ENCODE assay signal across 8 mouse cellular contexts in the genomic region with DNA sequence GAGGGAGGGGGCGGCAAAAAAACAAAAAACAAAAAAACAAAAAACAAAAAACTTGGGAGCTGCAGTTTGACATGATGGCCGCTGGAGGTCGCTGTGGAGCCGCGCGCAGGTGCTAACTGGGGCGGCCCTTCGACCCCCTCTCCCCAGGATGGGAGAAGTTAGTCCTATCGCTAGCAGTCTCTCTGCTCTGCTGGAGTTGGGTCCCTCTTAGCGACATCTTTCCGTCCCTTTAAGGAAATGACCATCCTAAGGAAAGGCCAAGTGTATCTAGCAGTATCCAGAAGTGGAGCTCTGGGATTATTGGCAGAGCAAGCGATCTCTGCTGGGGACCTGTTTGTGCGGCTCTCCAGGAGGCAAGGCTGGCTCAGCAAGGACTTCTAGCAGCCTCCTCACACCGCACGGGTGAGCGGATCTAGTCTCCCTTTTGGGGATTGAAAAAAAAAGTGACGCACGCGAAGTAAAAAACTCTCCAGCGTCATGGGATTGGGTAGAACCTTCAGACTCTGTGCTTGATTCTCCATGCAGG. TPM values are rescaled to one million over a fixed set of nuclear protein-coding genes. Genes with fewer than 3 reads are reported as not detected.
DNase-seq lines count a peak whose midpoint lies in the region; ATAC-seq and TF ChIP-seq lines count a peak whose summit lies in the region.

No protein-coding gene starts in this region.

- H3K9me3 ChIP-seq in heart, embryonic 13.5 days: no peaks in the 10 kb centered on the region
- H3K9me3 ChIP-seq in kidney, embryonic 16.5 days (ENCODE audit: low read length): no peaks in the 10 kb centered on the region

- TF ChIP-seq CTCF in spleen, adult 2 months (IDR thresholded peaks at IDR 0.05; ENCODE audit: extremely low read depth, insufficient read depth, insufficient read length, insufficient replicate concordance): peak; percentile 86

- 0 out of 2 replicates have a peak, but pooled peaks have one; percentile 58 for ATAC-seq in heart, embryonic 13.5 days (ENCODE audit: extremely low read depth, insufficient number of reproducible peaks, low FRiP score, low TSS enrichment)
- peak; percentile 83 for ATAC-seq in kidney, embryonic 16.5 days (ENCODE audit: low FRiP score, low TSS enrichment)

- 6% methylated on average over 20 of the region's 20 CpGs for WGBS in spleen, adult 2 months
- WGBS in heart, embryonic 13.5 days: 3% methylated on average over 20 of the region's 20 CpGs
- 3% methylated on average over 20 of the region's 20 CpGs for WGBS in kidney, embryonic 16.5 days

- H3K4me3 ChIP-seq in spleen, adult 2 months (ENCODE audit: extremely low read depth, insufficient read depth, insufficient read length): peak overlapping the region; percentile 43; the same call in 1 of the 2 replicates
- H3K4me3 ChIP-seq in heart, embryonic 13.5 days: peak overlapping the region; percentile 54
- peak overlapping the region; percentile 48 for H3K4me3 ChIP-seq in kidney, embryonic 16.5 days (ENCODE audit: low read length)

- no peak for DNase-seq in spleen, adult 2 months (ENCODE audit: low read depth in 1 of 2, low spot score in 2 of 2)
- no peak for DNase-seq in spleen, adult 12 weeks (ENCODE audit: low spot score)
- DNase-seq in embryo, embryonic 10 days (ENCODE audit: low spot score): peak; percentile 66
- DNase-seq in mesoderm, embryonic 11.5 days (ENCODE audit: low read depth, low spot score): peak; percentile 45
- DNase-seq in testis, postnatal 10 days (ENCODE audit: low spot score): peak; percentile 69
- no peak for DNase-seq in left cerebral cortex, adult 11 months (ENCODE audit: low spot score)

- 0 out of 2 replicates have a peak overlapping the region, but pooled peaks have one; percentile 4 for H3K27ac ChIP-seq in spleen, adult 2 months (ENCODE audit: insufficient read depth, low read length)
- H3K27ac ChIP-seq in heart, embryonic 13.5 days (replicated peaks): no peak overlapping the region
- no peak overlapping the region for H3K27ac ChIP-seq in kidney, embryonic 16.5 days (ENCODE audit: low read length)

- no peaks in the 10 kb centered on the region for H3K36me3 ChIP-seq in spleen, adult 2 months (ENCODE audit: control insufficient read depth, insufficient read depth, low read length)
- H3K36me3 ChIP-seq in heart, embryonic 13.5 days: no peaks in the 10 kb centered on the region
- H3K36me3 ChIP-seq in kidney, embryonic 16.5 days (ENCODE audit: insufficient read depth, low read length): no peaks in the 10 kb centered on the region

- peak overlapping the region; percentile 75 for H3K9ac ChIP-seq in heart, embryonic 13.5 days
- peak overlapping the region; percentile 52 for H3K9ac ChIP-seq in kidney, embryonic 16.5 days (replicated peaks; ENCODE audit: low read length)

- H3K4me1 ChIP-seq in spleen, adult 2 months (ENCODE audit: control insufficient read depth, insufficient read depth, insufficient read length): peaks cover 1% of the 10 kb centered on the region; the same call in 1 of the 2 replicates
- peaks cover 12% of the 10 kb centered on the region for H3K4me1 ChIP-seq in heart, embryonic 13.5 days
- peaks cover 7% of the 10 kb centered on the region; the same call in 1 of the 2 replicates for H3K4me1 ChIP-seq in kidney, embryonic 16.5 days (ENCODE audit: insufficient read depth, low read length)

- no peaks in the 10 kb centered on the region for H3K27me3 ChIP-seq in spleen, adult 2 months (ENCODE audit: control insufficient read depth, insufficient read depth, low read length)
- peaks cover 20% of the 10 kb centered on the region; the same call in 1 of the 2 replicates for H3K27me3 ChIP-seq in heart, embryonic 13.5 days (replicated peaks)
- H3K27me3 ChIP-seq in kidney, embryonic 16.5 days (ENCODE audit: insufficient read depth, low read length): peaks cover 2% of the 10 kb centered on the region; the same call in 1 of the 2 replicates

- peak overlapping the region; percentile 82 for H3K4me2 ChIP-seq in heart, embryonic 13.5 days
- H3K4me2 ChIP-seq in kidney, embryonic 16.5 days (replicated peaks; ENCODE audit: low read depth, low read length): peak overlapping the region; percentile 74

- TF ChIP-seq POLR2A in spleen, adult 2 months (IDR thresholded peaks at IDR 0.05; ENCODE audit: low read depth, low read length): no peak

RNA-seq across cellular contexts. Expression of a gene that starts 7.8 kb away (rescaled TPM):
- 38.9 and 49.1 TPM in 2 replicates for polyA plus RNA-seq in spleen, adult 2 months (2012; rRNA removed)
- 0.42 and 0.55 TPM in 2 replicates for polyA plus RNA-seq in heart, embryonic 13.5 days (2015; fragmentation: Nextera tagmentation; extraction: Ambion mirVana)
- 0.91 and 1.6 TPM in 2 replicates for polyA plus RNA-seq in kidney, embryonic 16.5 days (2015; fragmentation: Nextera tagmentation; extraction: Ambion mirVana)

RNA-seq across cellular contexts. Expression of a gene that starts 17.1 kb away (rescaled TPM):
- polyA plus RNA-seq in spleen, adult 2 months (2012; rRNA removed): 89.4 and 101 TPM in 2 replicates
- 105 and 110 TPM in 2 replicates for polyA plus RNA-seq in heart, embryonic 13.5 days (2015; fragmentation: Nextera tagmentation; extraction: Ambion mirVana)
- polyA plus RNA-seq in kidney, embryonic 16.5 days (2015; fragmentation: Nextera tagmentation; extraction: Ambion mirVana): 62.2 and 63.5 TPM in 2 replicates

Comparison
In these comparisons a context has a peak if more than half of its experiments do, and no peak if none do; other contexts are left out.
1. DNase-seq: peak in embryo, embryonic 10 days (single experiment), mesoderm, embryonic 11.5 days (single experiment) and testis, postnatal 10 days (single experiment); none in spleen, adult 2 months (0 of 2), spleen, adult 12 weeks (single experiment) and left cerebral cortex, adult 11 months (single experiment).
2. RNA of a gene that starts 7.8 kb away (polyA plus RNA-seq): 38.9 to 49.1 TPM in spleen, adult 2 months; 0.91 to 1.6 TPM in kidney, embryonic 16.5 days and 0.42 to 0.55 TPM in heart, embryonic 13.5 days; every median in the first group is over 10 times any median in the second.
3. Peak in every context shown above with its lines, with median percentiles within 50 percentile points of each other: H3K4me3 ChIP-seq.